Mouse (Mus musculus) midbrain, embryonic 16.5 days (tissue): Measurements from ENCODE around the gene Akt3. TPM values are rescaled to one million over a fixed set of nuclear protein-coding genes. Genes with fewer than 3 reads are reported as not detected.

Experiments
- ATAC-seq: fragments of 200-750 bp; cut with Nextera tagmentation; 2 replicates; pipeline ENCODE4 v1.8.0; 2017; ENCODE audit warnings: moderate TSS enrichment
- H3K27ac ChIP-seq: fragments of 300-500 bp; sonication (generic); 2 replicates; pipeline ENCODE4 v1.5.1; 2014; ENCODE audit warnings: mild to moderate bottlenecking, low read length, mixed read lengths
- H3K27me3 ChIP-seq: fragments of 300-500 bp; sonication (generic); 2 replicates; pipeline ENCODE4 v1.6.1; 2014; ENCODE audit warnings: low read depth, low read length, mixed read lengths; ENCODE audit not compliant: control insufficient read depth, insufficient read depth
- H3K36me3 ChIP-seq: fragments of 300-500 bp; sonication (generic); 2 replicates; pipeline ENCODE4 v1.6.1; 2014; ENCODE audit warnings: mild to moderate bottlenecking, low read length, moderate library complexity, mixed read lengths; ENCODE audit not compliant: control insufficient read depth, insufficient read depth
- H3K4me1 ChIP-seq: fragments of 300-500 bp; sonication (generic); 2 replicates; pipeline ENCODE4 v1.6.1; 2014; ENCODE audit warnings: mild to moderate bottlenecking, low read length, mixed read lengths; ENCODE audit not compliant: control insufficient read depth, insufficient read depth
- H3K4me2 ChIP-seq: fragments of 300-500 bp; sonication (generic); 2 replicates; pipeline ENCODE4 v1.6.1; 2014; ENCODE audit warnings: mild to moderate bottlenecking, low read length, mixed read lengths
- H3K4me3 ChIP-seq: fragments of 300-500 bp; sonication (generic); 2 replicates; pipeline ENCODE4 v1.5.1; 2014; ENCODE audit warnings: low read depth, mild to moderate bottlenecking, low read length, moderate library complexity, mixed read lengths
- H3K9ac ChIP-seq: fragments of 300-500 bp; sonication (generic); 2 replicates; pipeline ENCODE4 v1.6.1; 2014; ENCODE audit warnings: low read depth, low read length, mixed read lengths
- H3K9me3 ChIP-seq: fragments of 300-500 bp; sonication (generic); replicated peaks from 2 replicates; pipeline ENCODE4 v1.6.1; 2014; ENCODE audit warnings: mild to moderate bottlenecking, low read length, mixed read lengths; ENCODE audit not compliant: control insufficient read depth, poor library complexity, severe bottlenecking
- WGBS: fragments of 180-500 bp; shearing (Covaris S2); extraction: QIAGEN DNeasy Blood & Tissue Kit; methylation state at CpG from one replicate; pipeline ENCODE4 v1.1.7; 2014; 5-methylcytosine and 5-hydroxymethylcytosine counted together
- polyA plus RNA-seq: library from polyadenylated mRNA; unstranded; fragments of >200 nt; fragmentation: Nextera tagmentation; extraction: Ambion mirVana; gene quantifications from 2 replicates; pipeline ENCODE4 v1.2.1, GENCODE M21; 2015

Gene Akt3
- polyA plus RNA-seq, 1 experiment from 2014 or later = 21.9 TPM

DNA sequence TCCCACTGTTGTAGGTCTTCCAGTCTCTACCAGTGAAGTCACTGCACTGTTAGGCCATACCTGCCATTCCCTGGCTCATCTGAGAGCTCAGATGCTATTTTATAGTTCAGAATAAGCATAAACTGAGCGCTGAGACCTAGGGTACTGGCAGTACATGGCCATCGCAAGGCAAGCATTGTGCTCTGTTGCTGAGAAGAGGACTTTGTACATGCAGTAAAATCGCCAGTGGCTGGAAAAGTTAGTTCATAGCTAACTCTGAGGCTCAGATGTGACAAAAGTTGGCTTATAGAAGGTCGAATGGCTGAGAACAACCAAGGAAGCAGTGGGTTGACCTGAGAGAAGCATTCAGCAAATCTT, 262.6 kb downstream of the Akt3 start:
- H3K9ac ChIP-seq = no peak overlapping the region
- H3K9me3 ChIP-seq = no peaks in the 10 kb centered on the region
- 79% methylated on average over 4 of the region's 4 CpGs for WGBS
- H3K27me3 ChIP-seq = no peaks in the 10 kb centered on the region
- H3K27ac ChIP-seq = peak overlapping the region; percentile 47
- no peaks in the 10 kb centered on the region for H3K36me3 ChIP-seq
- no peak overlapping the region for H3K4me2 ChIP-seq
- no peak overlapping the region for H3K4me3 ChIP-seq
- peaks cover 37% of the 10 kb centered on the region for H3K4me1 ChIP-seq
- no peak for ATAC-seq

DNA sequence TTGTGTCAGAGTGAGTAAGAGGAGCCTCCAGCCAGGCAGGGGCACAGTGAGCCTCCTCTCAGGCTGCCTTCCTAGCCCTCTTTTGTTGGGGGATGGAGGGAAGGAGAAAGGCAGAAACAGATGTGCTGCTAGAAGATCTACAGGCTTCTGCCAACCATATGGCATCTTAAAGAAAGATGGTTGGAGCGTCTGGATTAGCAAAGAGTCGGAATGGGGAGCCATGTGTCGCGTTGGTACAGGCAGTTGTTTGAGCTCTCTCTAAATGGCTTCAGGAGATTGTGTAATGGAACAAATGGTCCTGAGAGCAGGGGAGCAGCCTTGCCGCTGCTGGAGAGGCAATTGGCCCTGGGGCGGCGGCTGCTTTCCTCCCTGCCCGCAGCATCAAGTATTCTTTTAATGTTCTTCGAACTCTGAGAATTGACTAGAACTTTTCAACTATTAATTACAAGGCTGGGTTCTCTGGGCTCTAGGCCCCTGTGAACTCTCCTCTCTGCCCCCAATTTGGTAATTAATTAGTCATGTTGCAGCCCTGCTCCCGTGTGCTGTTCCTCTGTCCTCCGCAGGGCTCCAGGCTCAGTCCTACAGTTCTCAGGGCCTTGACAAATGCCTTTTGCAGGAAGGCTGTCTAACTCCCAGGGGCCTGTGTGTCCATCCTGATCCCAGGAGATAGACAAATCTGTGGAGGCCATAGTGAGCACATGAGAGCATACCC, 263.1 kb downstream of the Akt3 start:
- Histone ChIP-seq H3K27ac (peak overlapping the region; percentile 59), H3K27me3 (no peaks in the 10 kb centered on the region), H3K9me3 (no peaks in the 10 kb centered on the region), H3K4me2 (no peak overlapping the region), H3K4me1 (peaks cover 37% of the 10 kb centered on the region), H3K36me3 (no peaks in the 10 kb centered on the region), H3K4me3 (no peak overlapping the region), H3K9ac (no peak overlapping the region)
- 21% methylated on average over 11 of the region's 11 CpGs for WGBS
- no peak for ATAC-seq

DNA sequence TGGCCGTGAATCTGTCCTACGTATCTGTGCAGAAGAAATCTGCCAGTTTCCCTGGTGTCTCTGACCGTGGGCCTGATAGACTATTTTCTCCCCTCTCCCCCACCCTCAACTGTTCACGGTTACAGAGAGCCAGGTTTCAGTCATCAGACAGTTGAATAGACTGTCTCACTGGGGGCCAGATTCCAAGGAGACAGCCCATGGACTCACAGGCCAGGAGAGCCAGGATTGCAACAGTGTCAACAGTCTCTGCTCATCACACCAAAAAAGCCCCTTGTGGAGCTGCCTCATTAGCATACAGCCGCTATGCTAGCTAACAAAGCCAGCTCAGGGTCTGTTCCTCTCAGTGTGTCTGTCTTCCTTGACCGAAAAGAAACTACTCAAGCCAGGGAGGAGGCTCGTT, 263.9 kb downstream of the Akt3 start:
- no peak overlapping the region for H3K9ac ChIP-seq
- H3K27ac ChIP-seq = peak overlapping the region; percentile 59
- H3K27me3 ChIP-seq = no peaks in the 10 kb centered on the region
- ATAC-seq = peak; percentile 41; the same call in 1 of the 2 replicates
- no peak overlapping the region for H3K4me2 ChIP-seq
- no peaks in the 10 kb centered on the region for H3K36me3 ChIP-seq
- H3K4me1 ChIP-seq = peaks cover 32% of the 10 kb centered on the region
- WGBS = 13% methylated on average over 7 of the region's 7 CpGs
- no peaks in the 10 kb centered on the region for H3K9me3 ChIP-seq
- H3K4me3 ChIP-seq = no peak overlapping the region

DNA sequence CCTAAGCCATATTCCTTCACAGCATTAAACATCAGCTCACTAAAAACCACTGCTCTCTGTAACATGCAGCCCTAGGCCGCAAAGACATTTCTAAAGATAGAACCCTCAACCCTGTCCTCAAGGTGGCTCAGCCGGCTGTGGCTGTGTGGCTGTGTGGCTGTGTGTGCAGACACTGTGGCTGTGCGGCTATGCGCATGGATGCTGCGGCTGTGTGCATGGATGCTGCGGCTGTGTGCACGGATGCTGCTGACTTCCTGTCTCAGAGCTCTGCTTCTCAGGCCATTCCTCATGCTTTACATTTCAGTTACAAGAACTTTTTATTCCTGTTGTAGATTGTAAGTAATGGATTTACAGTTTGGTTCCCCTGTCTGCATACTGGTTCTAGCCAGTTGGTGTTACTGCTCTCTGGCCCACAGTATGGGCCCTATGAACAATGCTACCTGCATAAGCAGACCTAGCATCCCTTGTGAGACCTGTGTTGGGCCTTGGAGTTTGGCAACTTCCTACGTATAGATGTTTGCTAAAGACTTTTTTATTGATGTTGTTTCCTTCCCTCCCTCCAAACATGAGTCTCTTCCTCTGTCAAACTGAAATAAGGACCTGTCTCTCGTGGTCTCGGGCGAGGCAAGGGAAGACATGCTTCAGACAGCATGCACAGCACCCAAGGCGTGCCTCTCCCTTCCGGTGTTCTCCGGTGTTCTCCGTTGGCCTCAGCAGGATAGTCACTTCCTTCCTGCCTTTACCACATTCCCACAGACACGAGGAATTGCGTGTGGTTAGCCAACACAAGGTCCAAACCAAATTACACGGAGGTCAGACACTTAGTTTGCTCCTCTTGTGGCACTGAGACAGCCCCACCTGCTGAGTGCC, 264.6 kb downstream of the Akt3 start:
- no peak overlapping the region for H3K4me3 ChIP-seq
- peaks cover 26% of the 10 kb centered on the region for H3K4me1 ChIP-seq
- no peak overlapping the region for H3K9ac ChIP-seq
- ATAC-seq = no peak
- H3K27me3 ChIP-seq = no peaks in the 10 kb centered on the region
- no peak overlapping the region for H3K4me2 ChIP-seq
- no peaks in the 10 kb centered on the region for H3K9me3 ChIP-seq
- 75% methylated on average over 18 of the region's 18 CpGs for WGBS
- H3K36me3 ChIP-seq = no peaks in the 10 kb centered on the region
- peak overlapping the region; percentile 59 for H3K27ac ChIP-seq

DNA sequence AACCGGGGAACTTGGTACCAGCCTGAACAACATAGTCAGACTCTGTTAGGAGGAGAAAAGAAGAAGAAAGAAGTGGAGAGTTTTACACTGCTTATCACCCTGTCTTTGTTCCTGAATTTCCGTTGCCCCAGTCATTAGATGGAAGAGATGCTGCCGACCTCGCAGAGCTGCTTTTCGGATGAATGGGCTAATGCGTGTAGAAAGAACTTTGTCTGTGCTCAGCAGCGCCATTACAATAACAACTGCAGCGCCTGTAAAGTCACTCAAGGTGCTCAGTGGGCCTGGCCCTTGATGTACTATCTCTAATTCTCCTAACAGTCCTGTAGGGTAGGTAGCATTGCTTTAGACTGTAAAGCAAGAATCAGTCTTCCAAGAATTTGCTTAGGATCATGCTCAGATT, 265.5 kb downstream of the Akt3 start:
- no peak overlapping the region for H3K4me2 ChIP-seq
- H3K9ac ChIP-seq = no peak overlapping the region
- no peak for ATAC-seq
- H3K27ac ChIP-seq = no peak overlapping the region
- 41% methylated on average over 8 of the region's 8 CpGs for WGBS
- H3K36me3 ChIP-seq = no peaks in the 10 kb centered on the region
- H3K9me3 ChIP-seq = no peaks in the 10 kb centered on the region
- H3K4me1 ChIP-seq = peaks cover 20% of the 10 kb centered on the region
- no peak overlapping the region for H3K4me3 ChIP-seq
- no peaks in the 10 kb centered on the region for H3K27me3 ChIP-seq

DNA sequence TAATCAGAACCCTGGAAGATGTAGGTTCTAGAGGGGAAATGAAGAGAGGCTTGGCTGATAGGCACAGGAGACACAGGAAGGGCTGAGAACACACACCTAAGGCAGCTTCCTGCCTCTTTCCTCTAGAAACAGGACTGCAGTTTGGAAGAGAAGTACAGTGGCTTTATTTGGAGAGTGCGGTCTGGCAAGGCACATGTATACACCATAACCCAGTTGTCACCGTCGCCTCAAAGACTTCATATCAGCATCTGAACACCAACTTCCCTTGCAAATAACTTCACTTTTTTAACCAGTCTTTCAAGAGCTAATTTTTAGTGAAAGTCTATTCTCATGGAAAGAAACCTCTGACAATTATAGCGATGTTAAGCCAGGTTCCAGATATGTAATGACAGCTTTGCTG, 266.5 kb downstream of the Akt3 start:
- Histone ChIP-seq H3K9me3 (no peaks in the 10 kb centered on the region), H3K36me3 (no peaks in the 10 kb centered on the region), H3K4me1 (peaks cover 14% of the 10 kb centered on the region), H3K4me2 (no peak overlapping the region), H3K4me3 (no peak overlapping the region), H3K27me3 (no peaks in the 10 kb centered on the region), H3K27ac (no peak overlapping the region), H3K9ac (no peak overlapping the region)
- no peak for ATAC-seq
- WGBS = 90% methylated on average over 4 of the region's 4 CpGs

DNA sequence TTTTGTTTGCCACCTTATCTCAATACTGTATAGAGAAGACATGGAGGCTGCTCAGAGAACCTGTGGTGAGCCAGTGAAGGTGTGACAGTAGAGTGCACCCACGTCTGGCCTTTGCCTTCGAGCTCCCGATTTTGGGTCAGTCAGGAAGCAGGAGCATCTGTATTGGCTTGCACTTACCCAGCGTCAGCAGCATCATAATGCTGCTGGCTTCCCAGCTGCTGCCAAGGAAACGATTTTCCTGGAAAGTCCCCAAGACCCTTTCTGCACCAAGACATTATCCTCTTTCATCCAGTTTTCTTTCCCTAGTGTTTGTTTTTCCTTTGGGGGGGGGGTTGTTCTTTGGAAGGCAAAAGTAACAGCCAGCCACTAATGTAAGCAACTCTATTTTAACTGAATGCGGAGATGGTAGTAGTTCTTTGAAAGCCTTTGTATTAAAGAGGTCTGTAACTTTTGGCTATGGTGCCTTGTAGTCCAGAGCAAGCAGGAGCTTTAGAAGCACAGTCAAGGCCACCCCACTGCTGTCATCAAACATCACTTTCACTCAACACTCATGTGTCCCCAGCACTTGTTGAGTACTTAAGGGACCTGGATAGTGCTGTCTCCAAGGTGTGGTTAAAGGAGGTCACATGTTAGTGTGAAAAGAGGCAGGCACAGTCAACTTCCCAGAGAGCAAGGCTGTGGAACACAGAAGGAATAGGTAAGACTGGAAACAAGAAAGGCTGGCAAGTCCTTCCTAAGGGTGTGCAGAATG, 270.8 kb downstream of the Akt3 start:
- Histone ChIP-seq H3K36me3 (no peaks in the 10 kb centered on the region), H3K4me2 (no peak overlapping the region), H3K4me3 (no peak overlapping the region), H3K9ac (no peak overlapping the region), H3K9me3 (no peaks in the 10 kb centered on the region), H3K27ac (no peak overlapping the region), H3K27me3 (no peaks in the 10 kb centered on the region), H3K4me1 (peaks cover 5% of the 10 kb centered on the region; the same call in 1 of the 2 replicates)
- WGBS = 68% methylated on average over 6 of the region's 6 CpGs
- no peak for ATAC-seq

DNA sequence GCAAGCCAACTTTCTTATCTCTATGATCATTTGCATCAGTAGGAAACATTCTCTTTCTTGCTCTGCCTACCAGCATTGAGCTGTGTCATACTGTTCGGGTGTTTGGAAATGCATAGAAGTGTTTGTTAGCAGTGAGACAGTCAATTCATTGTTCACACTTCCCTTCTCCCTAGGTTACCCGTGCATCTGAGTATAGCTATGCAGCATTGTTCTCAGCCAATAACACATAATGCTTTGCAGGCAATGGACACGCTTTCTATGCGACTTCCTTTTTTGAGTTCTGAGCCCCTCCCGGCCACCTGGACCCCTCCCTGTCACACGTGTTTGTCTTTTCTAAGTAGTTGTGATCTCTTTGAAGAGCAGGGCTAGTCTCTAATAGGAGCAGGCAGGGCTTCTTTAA, 271.7 kb downstream of the Akt3 start:
- H3K36me3 ChIP-seq = no peaks in the 10 kb centered on the region
- H3K4me1 ChIP-seq = peaks cover 7% of the 10 kb centered on the region; the same call in 1 of the 2 replicates
- H3K4me2 ChIP-seq = no peak overlapping the region
- ATAC-seq = no peak
- H3K27me3 ChIP-seq = no peaks in the 10 kb centered on the region
- no peaks in the 10 kb centered on the region for H3K9me3 ChIP-seq
- H3K9ac ChIP-seq = no peak overlapping the region
- WGBS = 48% methylated on average over 6 of the region's 6 CpGs
- no peak overlapping the region for H3K4me3 ChIP-seq
- no peak overlapping the region for H3K27ac ChIP-seq
